ENCODE assay signal across 8 mouse cellular contexts in genomic region chr17:46725273-46725672, GRCm38 (mm10). TPM values are rescaled to one million over a fixed set of nuclear protein-coding genes. Genes with fewer than 3 reads are reported as not detected.
DNase-seq lines count a peak whose midpoint lies in the region; ATAC-seq and TF ChIP-seq lines count a peak whose summit lies in the region.

No protein-coding gene starts in this region.

- peak; percentile 86 for DNase-seq in heart, embryonic 10.5 days (ENCODE audit: low spot score)
- DNase-seq in CD4-positive helper T cell, adult 2 months (ENCODE audit: low read depth, low spot score), result peak; percentile 65
- peak; percentile 68 for DNase-seq in cerebellum, adult 9-11 months
- DNase-seq in right cerebral cortex, adult 2 months (ENCODE audit: low spot score in 2 of 2), result no peak
- no peak for DNase-seq in adrenal gland, adult 18-20 months (ENCODE audit: low spot score in 2 of 2)

- no peak for TF ChIP-seq POLR2A in small intestine, adult 2 months (IDR thresholded peaks at IDR 0.05; ENCODE audit: low read depth, low read length)

- H3K27ac ChIP-seq in heart, embryonic 10.5 days, result 0 out of 2 replicates have a peak overlapping the region, but pooled peaks have one; percentile 26
- H3K27ac ChIP-seq in heart, embryonic 11.5 days (ENCODE audit: low read depth, low read length), result no peak overlapping the region
- H3K27ac ChIP-seq in small intestine, adult 2 months (ENCODE audit: insufficient read depth, low read depth, low read length), result no peak overlapping the region

- peaks cover 32% of the 10 kb centered on the region for H3K4me1 ChIP-seq in heart, embryonic 10.5 days
- peaks cover 8% of the 10 kb centered on the region; the same call in 1 of the 2 replicates for H3K4me1 ChIP-seq in heart, embryonic 11.5 days (ENCODE audit: control insufficient read depth, insufficient read depth, low read length)
- peaks cover 7% of the 10 kb centered on the region for H3K4me1 ChIP-seq in small intestine, adult 2 months (ENCODE audit: control insufficient read depth, insufficient read depth, insufficient read length, low read length)

- 44% methylated on average over 9 of the region's 9 CpGs for WGBS in heart, embryonic 10.5 days
- 47% methylated on average over 9 of the region's 9 CpGs for WGBS in heart, embryonic 11.5 days (ENCODE audit: insufficient replicate concordance)
- 79% methylated on average over 9 of the region's 9 CpGs for WGBS in small intestine, adult 2 months

- H3K27me3 ChIP-seq in heart, embryonic 10.5 days (ENCODE audit: insufficient read depth, poor library complexity, severe bottlenecking), result peaks cover 26% of the 10 kb centered on the region
- peaks cover 24% of the 10 kb centered on the region for H3K27me3 ChIP-seq in heart, embryonic 11.5 days (ENCODE audit: control insufficient read depth, insufficient read depth, low read length)
- no peaks in the 10 kb centered on the region for H3K27me3 ChIP-seq in small intestine, adult 2 months (ENCODE audit: control insufficient read depth, insufficient read depth, low read length)

- peaks cover 48% of the 10 kb centered on the region for H3K36me3 ChIP-seq in heart, embryonic 10.5 days
- H3K36me3 ChIP-seq in heart, embryonic 11.5 days (ENCODE audit: control insufficient read depth, insufficient read depth, low read length), result no peaks in the 10 kb centered on the region; the same call in none of the 2 replicates
- H3K36me3 ChIP-seq in small intestine, adult 2 months (ENCODE audit: control insufficient read depth, insufficient read depth, low read length), result peaks cover 23% of the 10 kb centered on the region

- ATAC-seq in heart, embryonic 11.5 days (replicated peaks; ENCODE audit: insufficient number of reproducible peaks, low FRiP score, low TSS enrichment), result no peak
- ATAC-seq in hematopoietic stem cell, adult 5-6 weeks (replicated peaks in 1 of 2; ENCODE audit: insufficient read depth in 1 of 2, low FRiP score in 2 of 2, low TSS enrichment in 1 of 2, low read depth in 1 of 2, poor library complexity in 2 of 2, severe bottlenecking in 2 of 2), result peak; percentile 52 to 60

- TF ChIP-seq CTCF in small intestine, adult 2 months (IDR thresholded peaks at IDR 0.05; ENCODE audit: extremely low read depth, insufficient read length, insufficient replicate concordance, low read depth, low read length), result peak; percentile 43; the same call in 1 of the 2 replicates

- H3K9me3 ChIP-seq in heart, embryonic 10.5 days, result no peaks in the 10 kb centered on the region
- H3K9me3 ChIP-seq in heart, embryonic 11.5 days (replicated peaks; ENCODE audit: control insufficient read depth, low read length), result no peaks in the 10 kb centered on the region

- H3K9ac ChIP-seq in heart, embryonic 11.5 days (ENCODE audit: low read depth, low read length), result no peak overlapping the region

- H3K4me2 ChIP-seq in heart, embryonic 11.5 days, result no peak overlapping the region

- H3K4me3 ChIP-seq in heart, embryonic 10.5 days, result peak overlapping the region; percentile 3; the same call in 1 of the 2 replicates
- no peak overlapping the region for H3K4me3 ChIP-seq in heart, embryonic 11.5 days (ENCODE audit: low read depth, low read length)
- no peak overlapping the region for H3K4me3 ChIP-seq in small intestine, adult 2 months (ENCODE audit: low read depth, low read length)

RNA-seq across cellular contexts. Expression of gene Gnmt, which starts 3.7 kb away (rescaled TPM):
- polyA plus RNA-seq in heart, embryonic 10.5 days (2016; fragmentation: Nextera tagmentation; extraction: Ambion mirVana), result 0.83 and 2.3 TPM in 2 replicates
- 0.61 and 1.0 TPM in 2 replicates for polyA plus RNA-seq in heart, embryonic 11.5 days (2014; fragmentation: Nextera tagmentation; extraction: Ambion mirVana)
- not detected in 2 replicates for total RNA-seq in hematopoietic stem cell, adult 5-6 weeks (2017)
- 1.5 and 34.6 TPM in 2 replicates for polyA plus RNA-seq in small intestine, adult 2 months (2012; rRNA removed)
- total RNA-seq in adrenal gland, adult 18-20 months (2021), result 1 to 10 TPM; 1.2 to 2.0 TPM

RNA-seq across cellular contexts. Expression of gene Pex6, which starts 14.0 kb away (rescaled TPM):
- polyA plus RNA-seq in heart, embryonic 10.5 days (2016; fragmentation: Nextera tagmentation; extraction: Ambion mirVana), result 14.0 and 21.9 TPM in 2 replicates
- 9.0 and 9.7 TPM in 2 replicates for polyA plus RNA-seq in heart, embryonic 11.5 days (2014; fragmentation: Nextera tagmentation; extraction: Ambion mirVana)
- total RNA-seq in hematopoietic stem cell, adult 5-6 weeks (2017), result 16.1 and 16.2 TPM in 2 replicates
- polyA plus RNA-seq in small intestine, adult 2 months (2012; rRNA removed), result 40.1 and 74.9 TPM in 2 replicates
- 10 to 100 TPM; 64.1 to 70.7 TPM for total RNA-seq in adrenal gland, adult 18-20 months (2021)

RNA-seq across cellular contexts. Expression of gene Ppp2r5d, which starts 20.4 kb away (rescaled TPM):
- 76.8 and 103 TPM in 2 replicates for polyA plus RNA-seq in heart, embryonic 10.5 days (2016; fragmentation: Nextera tagmentation; extraction: Ambion mirVana)
- polyA plus RNA-seq in heart, embryonic 11.5 days (2014; fragmentation: Nextera tagmentation; extraction: Ambion mirVana), result 52.5 and 63.6 TPM in 2 replicates
- 37.0 and 37.4 TPM in 2 replicates for total RNA-seq in hematopoietic stem cell, adult 5-6 weeks (2017)
- 32.4 and 150 TPM in 2 replicates for polyA plus RNA-seq in small intestine, adult 2 months (2012; rRNA removed)
- 10 to 100 TPM; 40.2 to 46.5 TPM for total RNA-seq in adrenal gland, adult 18-20 months (2021)

RNA-seq across cellular contexts. Expression of gene Cnpy3, which starts 26.7 kb away (rescaled TPM):
- 63.2 and 68.4 TPM in 2 replicates for polyA plus RNA-seq in heart, embryonic 10.5 days (2016; fragmentation: Nextera tagmentation; extraction: Ambion mirVana)
- 46.5 and 51.9 TPM in 2 replicates for polyA plus RNA-seq in heart, embryonic 11.5 days (2014; fragmentation: Nextera tagmentation; extraction: Ambion mirVana)
- 71.4 and 84.6 TPM in 2 replicates for total RNA-seq in hematopoietic stem cell, adult 5-6 weeks (2017)
- 14.3 and 23.7 TPM in 2 replicates for polyA plus RNA-seq in small intestine, adult 2 months (2012; rRNA removed)
- total RNA-seq in adrenal gland, adult 18-20 months (2021), result 10 to 100 TPM; 44.8 to 55.9 TPM

RNA-seq across cellular contexts. Expression of gene Ptcra, which starts 38.2 kb away (rescaled TPM):
- 0.39 and 0.60 TPM in 2 replicates for polyA plus RNA-seq in heart, embryonic 10.5 days (2016; fragmentation: Nextera tagmentation; extraction: Ambion mirVana)
- 0.24 and 0.34 TPM in 2 replicates for polyA plus RNA-seq in heart, embryonic 11.5 days (2014; fragmentation: Nextera tagmentation; extraction: Ambion mirVana)
- total RNA-seq in hematopoietic stem cell, adult 5-6 weeks (2017), result not detected in 2 replicates
- not detected in 2 replicates for polyA plus RNA-seq in small intestine, adult 2 months (2012; rRNA removed)
- total RNA-seq in adrenal gland, adult 18-20 months (2021), result not detected

Comparison
In these comparisons a context has a peak if more than half of its experiments do, and no peak if none do; other contexts are left out.
1. DNase-seq: peak in heart, embryonic 10.5 days (single experiment), CD4-positive helper T cell, adult 2 months (single experiment) and cerebellum, adult 9-11 months (single experiment); none in right cerebral cortex, adult 2 months (0 of 2) and adrenal gland, adult 18-20 months (0 of 2).